Mouse (Mus musculus) heart, adult 2 months (tissue): ENCODE data around the gene Retn.

Experiments
- CTCF ChIP-seq: fragments of 200-600 bp; IDR thresholded peaks from 2 replicates; pipeline ENCODE4 v1.8.1; 2022; ENCODE audit warnings: antibody characterized with exemption, mild to moderate bottlenecking, moderate library complexity
- EP300 ChIP-seq: fragments of 200-500 bp; IDR thresholded peaks from 2 replicates; pipeline ENCODE4 v1.6.1; 2011; ENCODE audit warnings: low read depth, low read length, control low read depth; ENCODE audit not compliant: insufficient read depth
- POLR2A ChIP-seq: fragments of 200-500 bp; IDR thresholded peaks from 2 replicates; pipeline ENCODE4 v1.6.1; 2011; ENCODE audit warnings: mild to moderate bottlenecking, low read depth, low read length, control low read depth; ENCODE audit not compliant: insufficient read depth

- TF ChIP-seq CTCF = no peak
- TF ChIP-seq POLR2A = no peak
- TF ChIP-seq EP300 = no peak
These were observed 29.9 kb downstream of the Retn start for GRCm38 (mm10) chr8:3685422-3685821.
